Mouse (Mus musculus) CH12.LX (cell line): Measurements from ENCODE around the gene Abhd12.
A peak's percentile ranks its signal among the peaks of the same experiment; 100 is the strongest.

Source experiments
- CHD2 ChIP-seq: IDR thresholded peaks from 2 replicates; pipeline ENCODE4 v1.6.1; 2011; ENCODE audit warnings: low read length, improper control_type of control experiment
- CTCF ChIP-seq, 2 experiments: IDR thresholded peaks in 1 of 2; conservative IDR thresholded peaks in 1 of 2; 2 replicates each; pipeline ENCODE4 v1.5.1; 2011 to 2012; ENCODE audit warnings: low read depth in 2 of 2, low read length in 2 of 2, improper control_type of control experiment in 1 of 2, inconsistent platforms in 1 of 2, mild to moderate bottlenecking in 1 of 2, moderate library complexity in 1 of 2
- ELF1 ChIP-seq: IDR thresholded peaks from 2 replicates; pipeline ENCODE4 v1.6.1; 2014; ENCODE audit warnings: low read depth, mild to moderate bottlenecking, inconsistent platforms, low read length, improper control_type of control experiment
- EP300 ChIP-seq: IDR thresholded peaks from 2 replicates; pipeline ENCODE4 v1.6.1; 2011; ENCODE audit warnings: low read length, improper control_type of control experiment
- MAFK ChIP-seq: IDR thresholded peaks from 2 replicates; pipeline ENCODE4 v1.6.1; 2011; ENCODE audit warnings: low read length, improper control_type of control experiment; ENCODE audit not compliant: insufficient replicate concordance
- MAX ChIP-seq: IDR thresholded peaks from 2 replicates; pipeline ENCODE4 v1.6.1; 2011; ENCODE audit warnings: low read length, improper control_type of control experiment
- MEF2A ChIP-seq: IDR thresholded peaks from 2 replicates; pipeline ENCODE4 v1.6.1; 2014; ENCODE audit warnings: low read depth, mild to moderate bottlenecking, inconsistent platforms, low read length, improper control_type of control experiment, borderline replicate concordance
- MYC ChIP-seq: IDR thresholded peaks from 2 replicates; pipeline ENCODE4 v1.6.1; 2011; ENCODE audit warnings: low read depth, mild to moderate bottlenecking, improper control_type of control experiment, low read length
- NRF1 ChIP-seq: IDR thresholded peaks from 2 replicates; pipeline ENCODE4 v1.6.1; 2014; ENCODE audit warnings: low read depth, mild to moderate bottlenecking, inconsistent platforms, low read length, improper control_type of control experiment, moderate library complexity
- POLR2A ChIP-seq: IDR thresholded peaks from 2 replicates; pipeline ENCODE4 v1.6.1; 2011; ENCODE audit warnings: low read depth, mild to moderate bottlenecking, improper control_type of control experiment, low read length
- RCOR1 ChIP-seq: conservative IDR thresholded peaks from 2 replicates; pipeline ENCODE4 v1.6.1; 2012; ENCODE audit warnings: low read depth, mild to moderate bottlenecking, inconsistent platforms, low read length, improper control_type of control experiment
- ZC3H11A ChIP-seq: IDR thresholded peaks from 2 replicates; pipeline ENCODE4 v1.6.1; 2012; ENCODE audit warnings: low read depth, mild to moderate bottlenecking, inconsistent platforms, low read length, improper control_type of control experiment
- ZNF384 ChIP-seq: IDR thresholded peaks from 2 replicates; pipeline ENCODE4 v1.6.1; 2012; ENCODE audit warnings: low read depth, low read length, improper control_type of control experiment, inconsistent platforms

DNA sequence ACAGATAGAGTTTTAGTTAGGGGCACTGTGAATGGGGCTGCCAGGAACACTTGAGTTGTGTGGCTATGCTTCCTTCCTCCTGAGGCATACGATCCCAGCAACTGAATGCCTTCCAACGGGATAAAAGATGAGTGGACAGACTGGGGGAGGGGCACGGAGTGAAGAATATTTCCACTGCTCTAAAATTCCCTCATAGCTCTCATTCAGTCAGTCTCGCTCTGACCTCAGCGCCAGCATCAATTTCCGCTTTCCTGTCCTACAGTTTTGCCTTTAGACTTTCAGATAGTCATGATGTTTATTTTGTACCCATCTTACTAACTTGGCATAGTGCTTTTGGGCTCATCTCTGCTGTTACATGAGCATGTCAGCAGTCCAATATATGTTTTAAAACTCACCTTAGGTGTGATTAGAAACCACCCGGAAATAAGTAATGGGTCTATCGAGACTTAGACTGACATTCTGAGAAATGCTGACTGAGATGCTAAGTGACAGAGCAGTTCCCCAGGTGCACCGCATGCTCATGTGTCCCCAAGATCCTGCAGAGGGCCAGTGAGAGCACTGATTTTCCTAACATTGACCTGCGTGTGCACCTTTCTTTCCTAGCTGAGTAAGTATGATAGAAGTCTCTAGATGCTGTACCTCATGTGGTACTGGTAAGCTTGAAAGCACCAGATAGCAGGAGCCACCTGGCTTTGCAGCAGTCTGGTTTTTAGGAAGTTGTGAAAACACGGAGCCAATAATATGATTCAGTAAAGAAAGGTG, 44.7 kb downstream of the Abhd12 start:
- TF ChIP-seq MEF2A (peak; percentile 75; the same call in 1 of the 2 replicates), CTCF (conservative IDR thresholded peaks at IDR 0.05 in 1 of 2, IDR thresholded peaks at IDR 0.05 in 1 of 2; ENCODE audit: low read depth in 2 of 2, low read length in 2 of 2) (no peak), NRF1 (no peak), ELF1 (peak; percentile 72), MAFK (peak; percentile 83; the same call in 1 of the 2 replicates), POLR2A (peak; percentile 14; the same call in 1 of the 2 replicates), CHD2 (peak; percentile 81), ZNF384 (no peak), MAX (peak; percentile 80), MYC (0 out of 2 replicates have a peak, but pooled peaks have one; percentile 43), ZC3H11A (no peak), RCOR1 (0 out of 2 replicates have a peak, but pooled peaks have one; percentile 56), EP300 (peak; percentile 78)
